Mouse (Mus musculus) MEL (cell line): ENCODE measurements around the gene Pdk2. TPM values are rescaled to one million over a fixed set of nuclear protein-coding genes. Genes with fewer than 3 reads are reported as not detected.

Source experiments
- DNase-seq: peaks from one replicate; pipeline ENCODE4 v3.0.0; 2011; ENCODE audit warnings: low read depth, low spot score
- H3K27ac ChIP-seq: 2 replicates; pipeline ENCODE4 v1.5.1; 2012; ENCODE audit warnings: low read depth, mild to moderate bottlenecking, control low read depth, low read length, moderate library complexity; ENCODE audit not compliant: control insufficient read depth
- H3K27me3 ChIP-seq, 2 experiments: fragments of 150-350 bp in 1 of 2; sonication (generic) in 1 of 2; 2 replicates each; pipeline ENCODE4 v1.6.1; 2012; ENCODE audit warnings: low read length in 2 of 2, mild to moderate bottlenecking in 2 of 2, improper control_type of control experiment in 1 of 2, moderate library complexity in 1 of 2; ENCODE audit not compliant: insufficient read depth in 2 of 2, control insufficient read depth in 1 of 2
- H3K36me3 ChIP-seq, 2 experiments: 2 replicates each; pipeline ENCODE4 v1.6.1; 2012 to 2014; ENCODE audit warnings: low read length in 2 of 2, improper control_type of control experiment in 1 of 2, inconsistent platforms in 1 of 2, mild to moderate bottlenecking in 1 of 2; ENCODE audit not compliant: insufficient read depth in 2 of 2, control insufficient read depth in 1 of 2
- H3K4me1 ChIP-seq, 2 experiments: fragments of 150-350 bp in 1 of 2; sonication (generic) in 1 of 2; 2 replicates each; pipeline ENCODE4 v1.6.1; 2012; ENCODE audit warnings: low read length in 2 of 2, improper control_type of control experiment in 1 of 2, mild to moderate bottlenecking in 1 of 2; ENCODE audit not compliant: insufficient read depth in 2 of 2, control insufficient read depth in 1 of 2
- H3K4me3 ChIP-seq, 2 experiments: fragments of 150-350 bp in 1 of 2; sonication (generic) in 1 of 2; 2 replicates each; pipeline ENCODE4 v1.5.1; 2012; ENCODE audit warnings: low read depth in 2 of 2, low read length in 2 of 2, mild to moderate bottlenecking in 2 of 2, moderate library complexity in 2 of 2, control low read depth in 1 of 2, improper control_type of control experiment in 1 of 2; ENCODE audit not compliant: control insufficient read depth in 1 of 2, insufficient read depth in 1 of 2
- H3K79me2 ChIP-seq: 2 replicates; pipeline ENCODE4 v1.6.1; 2012; ENCODE audit warnings: mild to moderate bottlenecking, low read length, moderate library complexity; ENCODE audit not compliant: control insufficient read depth, poor library complexity, insufficient read depth
- H3K9ac ChIP-seq: 2 replicates; pipeline ENCODE4 v1.6.1; 2012; ENCODE audit warnings: low read depth, mild to moderate bottlenecking, control low read depth, low read length, moderate library complexity; ENCODE audit not compliant: control insufficient read depth, poor library complexity, severe bottlenecking
- H3K9me3 ChIP-seq: fragments of 150-350 bp; sonication (generic); replicated peaks from 2 replicates; pipeline ENCODE4 v1.6.1; 2012; ENCODE audit warnings: mild to moderate bottlenecking, low read length, improper control_type of control experiment, moderate library complexity; ENCODE audit not compliant: insufficient read depth
- CHD1 ChIP-seq: IDR thresholded peaks from 2 replicates; pipeline ENCODE4 v1.6.1; 2012; ENCODE audit warnings: low read depth, mild to moderate bottlenecking, inconsistent platforms, low read length, improper control_type of control experiment
- E2F4 ChIP-seq: IDR thresholded peaks from 2 replicates; pipeline ENCODE4 v1.6.1; 2011; ENCODE audit warnings: low read depth, low read length, improper control_type of control experiment, borderline replicate concordance
- EP300 ChIP-seq, 2 experiments: IDR thresholded peaks; 2 replicates each; pipeline ENCODE4 v1.6.1; 2011; ENCODE audit warnings: improper control_type of control experiment in 2 of 2, low read length in 2 of 2, low read depth in 1 of 2, mild to moderate bottlenecking in 1 of 2
- ETS1 ChIP-seq: IDR thresholded peaks from 2 replicates; pipeline ENCODE4 v1.6.1; 2012; ENCODE audit warnings: low read depth, mild to moderate bottlenecking, inconsistent platforms, low read length, improper control_type of control experiment, moderate library complexity
- GATA1 ChIP-seq: IDR thresholded peaks from 2 replicates; pipeline ENCODE4 v1.6.1; 2011; ENCODE audit warnings: low read depth, low read length, improper control_type of control experiment
- MAX ChIP-seq: IDR thresholded peaks from 2 replicates; pipeline ENCODE4 v1.6.1; 2011; ENCODE audit warnings: low read length, improper control_type of control experiment
- MEF2A ChIP-seq: IDR thresholded peaks from 2 replicates; pipeline ENCODE4 v1.6.1; 2014; ENCODE audit warnings: low read depth, mild to moderate bottlenecking, inconsistent platforms, low read length, improper control_type of control experiment; ENCODE audit not compliant: poor library complexity, insufficient replicate concordance, severe bottlenecking; ENCODE audit errors: extremely low read depth
- NRF1 ChIP-seq: IDR thresholded peaks from 2 replicates; pipeline ENCODE4 v1.6.1; 2014; ENCODE audit warnings: low read depth, mild to moderate bottlenecking, inconsistent platforms, low read length, improper control_type of control experiment, moderate library complexity; ENCODE audit not compliant: poor library complexity, insufficient read depth, severe bottlenecking
- SIN3A ChIP-seq: IDR thresholded peaks from 2 replicates; pipeline ENCODE4 v1.6.1; 2012; ENCODE audit warnings: low read length, improper control_type of control experiment, inconsistent platforms
- UBTF ChIP-seq: IDR thresholded peaks from 2 replicates; pipeline ENCODE4 v1.6.1; 2012; ENCODE audit warnings: low read depth, mild to moderate bottlenecking, inconsistent platforms, low read length, improper control_type of control experiment, moderate library complexity, borderline replicate concordance; ENCODE audit not compliant: insufficient read depth
- USF1 ChIP-seq: IDR thresholded peaks from 2 replicates; pipeline ENCODE4 v1.6.1; 2014; ENCODE audit warnings: low read depth, mild to moderate bottlenecking, inconsistent platforms, low read length, improper control_type of control experiment, moderate library complexity
- ZKSCAN1 ChIP-seq: IDR thresholded peaks from 2 replicates; pipeline ENCODE4 v1.6.1; 2012; ENCODE audit warnings: low read depth, mild to moderate bottlenecking, inconsistent platforms, low read length, improper control_type of control experiment, moderate library complexity
- ZMIZ1 ChIP-seq: IDR thresholded peaks from 2 replicates; pipeline ENCODE4 v1.6.1; 2012; ENCODE audit warnings: low read depth, mild to moderate bottlenecking, inconsistent platforms, low read length, improper control_type of control experiment, moderate library complexity
- polyA plus RNA-seq, 2 experiments: library from polyadenylated mRNA; stranded (reverse) in 1 of 2; unstranded in 1 of 2; fragments of >175 nt in 1 of 2; fragments of >200 nt in 1 of 2; gene quantifications; 2 replicates each; pipeline versions ENCODE4 v1.2.1 to v1.2.4; 2012; ENCODE audit warnings: low replicate concordance in 2 of 2, low read depth in 1 of 2; ENCODE audit not compliant: insufficient read length in 2 of 2, insufficient read depth in 1 of 2, missing spikeins in 1 of 2
- total RNA-seq: library from RNA; depleted of rRNA; stranded (reverse); fragments of 300-350 nt; gene quantifications from 2 replicates; pipeline ENCODE4 v1.2.3, GENCODE M21; 2012

Gene Pdk2
- total and polyA plus RNA-seq, 3 experiments = 0.81 to 8.0 TPM; not detected in 1

DNA sequence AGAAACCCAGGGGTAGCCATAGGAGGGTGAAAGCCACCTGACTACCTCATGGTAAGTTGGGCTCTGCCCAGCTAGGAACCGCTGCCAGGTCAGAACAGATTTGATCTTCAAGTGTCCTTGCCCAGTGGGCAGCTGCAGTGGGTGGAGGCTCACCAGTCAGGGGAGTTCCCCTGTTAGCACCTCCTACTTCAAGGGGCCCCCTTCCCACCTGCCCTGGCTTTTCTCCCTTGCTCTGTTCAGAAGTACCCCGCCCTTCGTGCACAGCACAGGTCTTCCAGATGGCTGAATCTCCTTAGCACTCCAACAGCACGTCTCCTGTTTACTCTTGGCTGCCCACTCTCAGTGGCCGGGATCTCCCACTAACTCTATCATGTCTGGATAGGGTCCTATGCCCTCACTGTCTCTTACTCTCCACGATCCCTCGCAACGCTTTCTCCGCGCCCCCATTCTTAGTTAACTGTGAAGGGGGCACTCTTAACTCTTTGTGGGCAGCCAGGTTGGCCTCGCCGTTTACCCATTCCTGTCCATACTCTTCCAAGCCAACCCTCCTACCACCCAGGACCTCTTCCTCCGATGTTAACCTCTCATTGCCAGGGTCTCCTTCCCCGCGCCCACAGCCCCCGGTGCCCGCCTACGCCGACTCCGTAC is 539 bp downstream of the Pdk2 start:
- Histone ChIP-seq H3K9ac (peak overlapping the region; percentile 72), H3K4me3 (peak overlapping the region; percentile 69 to 74), H3K27me3 (0 out of 4 replicates have a peak, but pooled peaks cover 0 to 3% of the 10 kb centered on the region in 2 experiments), H3K36me3 (no peaks in the 10 kb centered on the region; a peak in 1 of 4 replicates), H3K9me3 (no peaks in the 10 kb centered on the region), H3K27ac (no peak overlapping the region), H3K79me2 (no peaks in the 10 kb centered on the region), H3K4me1 (peaks cover 0 to 7% of the 10 kb centered on the region in 2 experiments; a peak in 2 of 4 replicates)
- TF ChIP-seq CHD1 (no peak), GATA1 (no peak), UBTF (0 out of 2 replicates have a peak, but pooled peaks have one; percentile 16), NRF1 (no peak)
- peak; percentile 46 for DNase-seq

DNA sequence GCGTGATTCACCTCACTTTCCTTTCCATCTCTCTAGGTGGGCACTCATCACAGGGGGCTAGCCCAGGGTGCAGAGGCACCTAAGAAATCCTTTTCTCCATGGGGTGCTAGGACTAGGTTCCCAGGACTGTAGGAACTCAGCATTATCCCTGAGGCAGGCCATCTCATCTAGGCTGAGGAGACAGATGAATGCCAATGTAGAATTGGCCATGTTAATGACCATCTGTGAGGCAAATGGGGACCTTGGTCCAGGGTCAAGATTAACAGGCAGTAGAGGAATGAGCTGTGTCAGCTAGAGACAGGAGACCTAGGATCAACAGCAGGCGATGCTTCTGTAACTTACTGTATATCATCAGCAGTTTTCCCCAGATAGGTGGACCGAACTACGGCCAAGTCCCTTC is 1.4 kb downstream of the Pdk2 start:
- H3K36me3 ChIP-seq = no peaks in the 10 kb centered on the region; a peak in 1 of 4 replicates
- no peak overlapping the region for H3K9ac ChIP-seq
- H3K9me3 ChIP-seq = no peaks in the 10 kb centered on the region
- TF ChIP-seq MAX (no peak), ZMIZ1 (no peak)
- no peak for DNase-seq
- H3K27me3 ChIP-seq = no peaks in the 10 kb centered on the region
- H3K79me2 ChIP-seq = no peaks in the 10 kb centered on the region
- H3K4me1 ChIP-seq = peaks cover 0 to 7% of the 10 kb centered on the region in 2 experiments; a peak in 2 of 4 replicates
- no peak overlapping the region for H3K27ac ChIP-seq
- H3K4me3 ChIP-seq = no peak overlapping the region

DNA sequence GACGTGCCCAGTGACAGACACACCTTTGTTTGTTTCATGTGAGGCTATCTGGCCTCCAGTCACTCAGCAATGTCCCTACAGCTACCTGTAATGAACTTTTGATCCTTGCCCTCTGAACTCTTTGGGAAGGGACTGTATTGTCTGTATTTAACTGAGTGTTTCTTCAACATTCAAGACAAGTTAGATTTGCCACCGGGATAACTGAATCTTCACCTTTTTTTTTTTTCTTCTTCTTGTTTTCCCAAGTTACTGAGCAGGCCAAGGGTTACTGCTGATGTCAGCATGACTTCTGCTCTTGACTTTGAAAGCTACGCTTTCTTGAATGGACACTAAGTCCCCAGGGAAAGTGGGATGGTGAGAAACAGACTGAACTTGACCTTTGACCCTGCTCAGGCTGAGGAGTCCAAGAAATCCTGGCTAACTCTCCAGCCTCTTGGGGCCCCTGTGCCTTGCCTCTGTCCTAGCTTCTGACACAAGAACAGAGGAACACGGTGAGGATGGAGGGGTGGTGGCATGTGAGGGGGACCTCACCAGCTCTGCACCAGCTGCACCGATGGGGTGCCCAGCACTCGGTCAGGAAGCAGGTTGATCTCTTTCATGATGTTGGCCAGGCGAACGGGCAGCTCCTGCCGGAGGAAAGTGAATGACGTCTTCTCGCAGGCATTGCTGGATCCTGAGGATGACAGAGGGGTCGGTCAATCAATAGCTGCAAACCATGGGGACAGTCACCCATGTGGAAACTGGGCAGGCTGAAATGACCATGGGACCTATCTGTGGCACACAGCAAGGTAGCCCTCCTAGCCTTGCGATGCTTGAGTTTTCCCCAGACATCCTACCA is 2.1 kb downstream of the Pdk2 start:
- no peak overlapping the region for H3K27ac ChIP-seq
- H3K4me1 ChIP-seq = peaks cover 0 to 7% of the 10 kb centered on the region in 2 experiments; a peak in 2 of 4 replicates
- no peaks in the 10 kb centered on the region for H3K9me3 ChIP-seq
- TF ChIP-seq CHD1 (no peak), EP300 (IDR thresholded peaks at IDR 0.05; ENCODE audit: low read depth in 1 of 2, low read length in 2 of 2) (no peak), MEF2A (no peak), SIN3A (no peak), E2F4 (no peak), USF1 (no peak), ETS1 (no peak), ZKSCAN1 (no peak)
- TF ChIP-seq, all 39 proteins: peak for 0
- Histone ChIP-seq H3K27me3 (no peaks in the 10 kb centered on the region), H3K4me3 (no peak overlapping the region), H3K79me2 (no peaks in the 10 kb centered on the region), H3K36me3 (no peaks in the 10 kb centered on the region; a peak in 1 of 4 replicates), H3K9ac (no peak overlapping the region)
- DNase-seq = no peak
